Mouse (Mus musculus) neural tube, embryonic 13.5 days (tissue): ENCODE measurements around the gene Ly75. TPM values are rescaled to one million over a fixed set of nuclear protein-coding genes. Genes with fewer than 3 reads are reported as not detected.

Source experiments
- ATAC-seq: fragments of 200-750 bp; cut with Nextera tagmentation; 2 replicates; pipeline ENCODE4 v1.8.0; 2017; ENCODE audit warnings: low read depth, mild to moderate bottlenecking, moderate TSS enrichment, moderate library complexity
- H3K27ac ChIP-seq: fragments of 300-500 bp; sonication (generic); replicated peaks from 2 replicates; pipeline ENCODE4 v1.5.1; 2015; ENCODE audit warnings: moderate library complexity, mild to moderate bottlenecking, inconsistent platforms
- H3K27me3 ChIP-seq: fragments of 300-500 bp; sonication (generic); 2 replicates; pipeline ENCODE4 v1.6.1; 2015; ENCODE audit warnings: mild to moderate bottlenecking, inconsistent platforms
- H3K36me3 ChIP-seq: fragments of 300-500 bp; sonication (generic); 2 replicates; pipeline ENCODE4 v1.6.1; 2015; ENCODE audit warnings: mild to moderate bottlenecking, inconsistent platforms
- H3K4me1 ChIP-seq: fragments of 300-500 bp; sonication (generic); replicated peaks from 2 replicates; pipeline ENCODE4 v1.6.1; 2015; ENCODE audit warnings: inconsistent platforms
- H3K4me2 ChIP-seq: fragments of 300-500 bp; sonication (generic); 2 replicates; pipeline ENCODE4 v1.6.1; 2015; ENCODE audit warnings: inconsistent platforms, mild to moderate bottlenecking, moderate library complexity
- H3K4me3 ChIP-seq: fragments of 300-500 bp; sonication (generic); 2 replicates; pipeline ENCODE4 v1.5.1; 2015; ENCODE audit warnings: mild to moderate bottlenecking, inconsistent platforms
- H3K9ac ChIP-seq: fragments of 300-500 bp; sonication (generic); 2 replicates; pipeline ENCODE4 v1.6.1; 2015; ENCODE audit warnings: moderate library complexity, mild to moderate bottlenecking, inconsistent platforms
- H3K9me3 ChIP-seq: fragments of 300-500 bp; sonication (generic); 2 replicates; pipeline ENCODE4 v1.6.1; 2016; ENCODE audit warnings: inconsistent platforms
- WGBS: fragments of 180-500 bp; shearing (Covaris S2); methylation state at CpG from one replicate; pipeline ENCODE4 v1.1.7; 2015; 5-methylcytosine and 5-hydroxymethylcytosine counted together
- polyA plus RNA-seq: library from polyadenylated mRNA; unstranded; fragments of >200 nt; fragmentation: Nextera tagmentation; extraction: Ambion mirVana; gene quantifications from 2 replicates; pipeline ENCODE4 v1.2.1, GENCODE M21; 2015

Gene Ly75
- polyA plus RNA-seq, result 0.81 and 0.96 TPM in 2 replicates

DNA sequence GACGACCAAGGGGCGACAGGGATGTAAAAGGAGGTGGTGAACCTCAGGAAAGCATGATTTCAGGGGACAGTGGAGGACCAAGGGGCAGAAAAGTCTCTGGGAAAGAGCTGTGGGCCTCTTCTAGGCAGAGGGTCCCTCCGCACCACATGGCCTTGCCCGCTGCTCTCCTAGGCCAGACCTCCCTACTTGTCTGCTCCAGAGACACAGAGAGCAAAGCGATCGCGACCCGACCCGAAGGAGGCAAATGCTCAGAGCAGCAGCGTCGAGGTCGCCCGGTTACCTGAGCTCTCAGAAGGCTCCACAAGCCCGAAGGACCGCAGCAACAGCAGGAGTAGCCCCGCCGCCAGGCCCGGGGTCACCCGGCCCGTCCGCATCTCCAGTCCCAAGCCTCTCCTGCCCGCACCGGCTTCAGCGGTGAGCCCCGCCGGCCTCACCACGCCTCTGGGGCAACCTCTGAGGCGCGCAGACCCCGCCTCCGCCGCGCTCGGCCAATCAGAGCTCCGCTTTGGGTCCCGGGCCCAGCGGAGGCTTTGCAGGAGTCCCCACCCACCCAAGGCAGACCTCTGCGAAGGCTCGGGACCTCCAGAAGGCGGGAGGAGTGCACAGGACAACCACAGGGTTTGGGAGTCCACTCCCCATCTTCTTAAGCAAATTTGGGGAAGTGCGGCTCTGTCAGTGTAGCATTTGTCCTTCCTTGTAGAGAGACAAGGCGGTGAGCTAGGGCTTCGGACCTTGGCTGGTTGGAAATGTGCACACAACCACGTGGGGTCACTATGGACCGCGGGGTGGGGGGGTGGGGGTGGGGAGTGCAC is at the start of gene Ly75:
Ly75 (minus strand) TSS at position 446 of the 812 bp plus-strand sequence.
- peak within 1 kb of the TSS; percentile 70 for H3K9ac ChIP-seq
- H3K27ac ChIP-seq, result no peak within 1 kb of the TSS
- peaks cover 12% of the 10 kb centered on the region for H3K4me1 ChIP-seq
- no peaks in the 10 kb centered on the region for H3K36me3 ChIP-seq
- H3K27me3 ChIP-seq, result peaks cover 22% of the 10 kb centered on the region
- H3K9me3 ChIP-seq, result no peaks in the 10 kb centered on the region
- H3K4me3 ChIP-seq, result peak within 1 kb of the TSS; percentile 60
- peak within 1 kb of the TSS; percentile 90 for H3K4me2 ChIP-seq
- peak; percentile 97 for ATAC-seq
- under 1% methylated on average over 46 of the region's 46 CpGs for WGBS

DNA sequence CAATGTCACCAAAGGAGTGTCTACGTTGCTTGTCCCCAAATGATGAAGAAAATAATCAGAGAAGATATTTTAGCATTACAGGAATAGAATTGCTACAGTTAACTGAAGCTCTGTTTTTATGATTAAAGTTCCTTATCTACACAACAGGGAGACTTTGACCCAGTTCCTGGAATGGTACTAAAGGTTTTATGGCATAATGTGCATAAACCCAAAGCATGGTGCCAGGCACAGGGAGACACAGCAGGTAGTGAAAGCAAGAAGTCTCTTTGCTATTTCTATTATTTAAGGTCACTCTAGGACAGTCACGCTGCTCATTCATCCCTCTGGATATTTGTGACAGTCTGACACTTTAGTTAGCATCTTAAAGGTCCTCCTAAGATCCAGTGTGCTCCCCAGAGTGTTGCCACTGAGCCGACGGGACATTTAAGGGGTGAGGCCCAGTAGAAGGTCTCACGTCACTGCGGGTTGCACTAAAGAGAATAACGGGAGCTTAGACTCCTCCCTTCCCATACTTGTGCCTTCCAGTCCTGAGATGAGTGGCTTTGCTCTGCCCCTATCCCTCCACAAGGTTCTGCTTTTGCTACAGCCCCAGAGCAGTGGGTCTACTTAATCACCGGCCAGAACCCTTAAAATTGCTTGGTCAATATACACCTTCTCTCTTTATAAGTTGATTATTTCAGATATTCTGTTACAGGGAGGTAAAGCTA is 47.4 kb upstream of the Ly75 start:
- Histone ChIP-seq H3K9me3 (no peaks in the 10 kb centered on the region), H3K36me3 (no peaks in the 10 kb centered on the region), H3K27me3 (no peaks in the 10 kb centered on the region), H3K4me1 (no peaks in the 10 kb centered on the region), H3K4me3 (no peak overlapping the region), H3K27ac (no peak overlapping the region), H3K4me2 (no peak overlapping the region), H3K9ac (no peak overlapping the region)
- ATAC-seq, result no peak
- 72% methylated on average over 8 of the region's 8 CpGs for WGBS

DNA sequence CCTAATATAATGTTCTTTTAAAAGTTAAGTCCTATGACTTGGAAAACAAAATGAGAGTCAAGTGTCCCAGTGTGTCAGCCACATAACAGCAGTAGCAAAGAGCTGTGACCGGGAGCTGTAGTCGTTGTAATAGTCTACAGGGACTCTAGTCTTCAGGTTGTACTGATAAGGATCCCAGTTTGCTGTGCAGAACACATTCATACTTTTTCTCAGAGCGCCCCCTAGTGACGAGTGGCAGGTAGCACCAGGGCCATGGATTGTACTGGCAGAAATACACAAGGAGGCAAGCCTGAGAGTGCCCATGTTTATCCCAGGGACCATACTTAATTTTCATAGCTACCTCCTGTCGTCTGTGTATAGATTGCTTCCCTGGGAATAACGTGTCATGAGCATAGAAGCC is 35.0 kb upstream of the Ly75 start:
- Histone ChIP-seq H3K27me3 (no peaks in the 10 kb centered on the region), H3K4me1 (no peaks in the 10 kb centered on the region), H3K4me2 (no peak overlapping the region), H3K27ac (no peak overlapping the region), H3K9ac (no peak overlapping the region), H3K4me3 (no peak overlapping the region), H3K36me3 (no peaks in the 10 kb centered on the region), H3K9me3 (no peaks in the 10 kb centered on the region)
- 6% methylated on average over 6 of the region's 6 CpGs for WGBS
- no peak for ATAC-seq

DNA sequence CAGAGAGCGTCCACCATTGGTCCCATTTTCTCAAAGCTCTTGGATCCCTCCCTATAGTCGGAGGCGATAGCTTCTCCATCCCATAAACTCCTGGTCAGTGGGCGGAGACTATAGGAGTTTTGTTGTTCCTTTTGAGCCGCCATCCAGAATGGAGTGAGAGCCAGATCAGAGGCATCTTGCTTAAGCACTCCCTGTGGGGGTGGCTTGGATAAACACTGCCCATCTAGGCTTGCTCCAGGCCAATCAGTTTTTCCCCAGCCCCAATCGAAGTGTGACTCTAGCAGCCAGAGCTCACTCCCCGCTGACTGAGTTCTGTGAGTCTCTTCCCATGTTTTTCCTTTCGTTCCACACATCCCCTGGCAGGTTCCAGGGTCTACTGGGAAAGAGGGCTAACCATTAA is 31.2 kb upstream of the Ly75 start:
- no peaks in the 10 kb centered on the region for H3K27me3 ChIP-seq
- H3K4me2 ChIP-seq, result no peak overlapping the region
- no peak overlapping the region for H3K27ac ChIP-seq
- H3K4me1 ChIP-seq, result no peaks in the 10 kb centered on the region
- ATAC-seq, result no peak
- H3K9ac ChIP-seq, result no peak overlapping the region
- H3K36me3 ChIP-seq, result no peaks in the 10 kb centered on the region
- 51% methylated on average over 8 of the region's 8 CpGs for WGBS
- H3K4me3 ChIP-seq, result no peak overlapping the region
- no peaks in the 10 kb centered on the region for H3K9me3 ChIP-seq

DNA sequence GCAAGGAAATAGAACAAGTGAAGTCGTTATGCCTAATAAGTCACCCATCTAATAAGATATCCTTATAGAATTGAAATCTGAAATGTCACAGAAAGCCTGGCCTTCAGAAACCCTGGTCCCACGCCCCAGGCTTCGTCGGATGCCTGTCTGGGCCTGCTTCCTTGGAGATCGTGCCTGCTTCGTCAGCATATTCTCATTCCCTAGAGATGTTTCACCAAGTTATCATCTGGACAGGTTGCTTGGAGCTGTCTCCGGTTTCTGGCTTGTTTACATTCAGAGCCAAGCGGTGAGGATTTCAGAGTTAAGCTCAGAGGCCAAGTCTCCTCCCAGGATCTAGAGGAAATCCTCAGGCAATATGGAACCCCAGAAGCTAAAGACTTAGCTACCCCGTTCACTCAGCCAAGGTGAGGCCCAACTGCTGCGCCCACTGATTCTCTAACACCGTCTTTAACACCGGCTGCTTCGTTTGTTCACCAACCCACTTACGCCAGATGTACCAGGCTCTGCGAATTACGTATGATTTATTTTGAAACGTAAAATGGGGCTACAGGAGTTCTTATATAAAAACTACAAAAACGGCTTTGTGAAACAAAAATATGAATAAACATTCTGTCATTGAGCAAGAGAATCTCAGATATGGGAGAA is 30.0 kb upstream of the Ly75 start:
- Histone ChIP-seq H3K4me1 (no peaks in the 10 kb centered on the region), H3K9me3 (no peaks in the 10 kb centered on the region), H3K27me3 (no peaks in the 10 kb centered on the region), H3K9ac (no peak overlapping the region), H3K27ac (no peak overlapping the region), H3K4me3 (no peak overlapping the region), H3K4me2 (no peak overlapping the region), H3K36me3 (no peaks in the 10 kb centered on the region)
- 85% methylated on average over 18 of the region's 18 CpGs for WGBS
- ATAC-seq, result no peak

DNA sequence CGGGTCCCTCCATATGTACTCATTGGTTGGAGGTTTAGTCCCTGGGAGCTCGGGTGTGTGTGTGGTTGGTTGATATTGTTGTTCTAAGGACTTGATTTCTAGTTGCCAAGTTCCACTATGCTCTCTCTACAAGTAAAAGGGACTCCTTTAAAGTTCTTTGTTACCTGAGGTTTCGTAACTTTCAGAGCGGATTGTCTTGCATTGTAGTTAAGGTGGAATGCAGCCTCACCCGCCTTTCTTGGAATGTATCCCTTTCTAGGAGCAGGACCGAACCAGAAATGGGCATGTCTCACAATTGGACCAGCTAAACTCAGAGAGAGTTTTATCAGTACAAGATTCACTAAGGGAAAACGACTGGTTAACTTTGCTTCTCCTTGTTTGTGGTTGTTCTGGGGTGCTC is 28.1 kb upstream of the Ly75 start:
- Histone ChIP-seq H3K27ac (no peak overlapping the region), H3K4me2 (no peak overlapping the region), H3K27me3 (no peaks in the 10 kb centered on the region), H3K36me3 (no peaks in the 10 kb centered on the region), H3K9ac (no peak overlapping the region), H3K4me1 (no peaks in the 10 kb centered on the region), H3K4me3 (no peak overlapping the region), H3K9me3 (no peaks in the 10 kb centered on the region)
- no peak for ATAC-seq
- WGBS, result 89% methylated on average over 7 of the region's 7 CpGs

DNA sequence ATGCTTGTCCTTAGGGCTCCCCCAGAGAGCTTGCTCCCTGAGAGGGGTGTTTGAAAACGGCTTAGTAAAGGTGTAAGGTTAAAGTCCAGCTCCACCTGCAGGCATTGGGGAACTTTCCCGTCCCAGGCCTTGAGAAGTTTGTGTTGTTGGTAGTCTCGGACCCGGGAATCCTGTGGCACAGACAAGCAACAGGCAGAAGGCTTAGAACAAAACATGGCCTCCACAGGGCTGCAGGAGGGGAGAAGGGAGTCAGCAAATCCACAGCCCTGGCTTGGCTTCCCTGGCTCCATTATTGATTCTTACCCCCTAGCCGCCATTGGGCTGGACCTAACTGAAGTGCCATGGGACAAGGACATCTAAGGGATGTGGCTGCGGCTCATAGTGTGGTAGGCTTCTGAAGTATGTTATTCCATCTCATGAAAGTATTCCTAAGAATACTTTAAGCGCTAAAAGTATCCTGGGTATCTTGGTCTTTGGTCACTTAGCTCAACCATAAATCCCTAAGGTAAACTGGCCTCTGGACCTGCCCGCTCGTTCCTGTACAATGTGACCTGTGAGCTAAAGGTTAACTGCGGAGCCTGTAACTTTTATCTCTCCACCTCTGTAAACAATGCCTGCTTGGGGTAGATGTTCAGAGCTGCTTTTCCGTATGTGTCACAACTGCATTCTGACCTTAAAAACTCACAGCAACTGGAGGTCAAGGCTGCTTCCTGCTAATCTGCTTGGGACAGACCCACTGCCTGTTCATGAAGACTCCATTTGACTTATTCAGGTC is 27.1 kb upstream of the Ly75 start:
- H3K36me3 ChIP-seq, result no peaks in the 10 kb centered on the region

DNA sequence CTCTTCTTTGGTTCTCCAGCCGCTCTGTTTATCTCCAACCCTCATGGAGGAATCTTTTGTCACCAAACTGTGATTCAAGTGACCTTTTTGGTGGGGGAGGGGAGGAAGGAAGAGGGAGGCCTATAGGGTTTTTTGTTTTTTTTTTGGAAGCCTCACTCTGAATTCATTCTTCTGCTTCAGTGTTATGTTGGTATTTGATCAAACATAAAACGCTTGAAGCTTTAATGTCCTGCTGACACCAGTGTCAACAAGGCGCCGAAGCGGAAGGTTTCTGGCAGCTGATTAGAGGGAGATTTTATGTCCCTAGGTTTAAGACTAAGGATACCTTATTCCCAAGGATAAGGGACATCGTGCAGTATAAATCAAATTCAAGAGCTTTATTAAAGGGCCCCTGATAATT is 26.1 kb upstream of the Ly75 start:
- no peak overlapping the region for H3K9ac ChIP-seq
- no peak overlapping the region for H3K27ac ChIP-seq
- no peaks in the 10 kb centered on the region for H3K27me3 ChIP-seq
- no peaks in the 10 kb centered on the region for H3K36me3 ChIP-seq
- 49% methylated on average over 6 of the region's 6 CpGs for WGBS
- no peak overlapping the region for H3K4me2 ChIP-seq
- H3K9me3 ChIP-seq, result no peaks in the 10 kb centered on the region
- no peak for ATAC-seq
- no peak overlapping the region for H3K4me3 ChIP-seq
- H3K4me1 ChIP-seq, result no peaks in the 10 kb centered on the region

More for the DNA sequence above, 27.1 kb upstream of the Ly75 start:
- ATAC-seq, result no peak
- H3K4me1 ChIP-seq, result no peaks in the 10 kb centered on the region
- no peaks in the 10 kb centered on the region for H3K9me3 ChIP-seq
- WGBS, result 82% methylated on average over 11 of the region's 11 CpGs
- no peak overlapping the region for H3K4me2 ChIP-seq
- no peaks in the 10 kb centered on the region for H3K27me3 ChIP-seq
- no peak overlapping the region for H3K9ac ChIP-seq
- no peak overlapping the region for H3K27ac ChIP-seq
- H3K4me3 ChIP-seq, result no peak overlapping the region

DNA sequence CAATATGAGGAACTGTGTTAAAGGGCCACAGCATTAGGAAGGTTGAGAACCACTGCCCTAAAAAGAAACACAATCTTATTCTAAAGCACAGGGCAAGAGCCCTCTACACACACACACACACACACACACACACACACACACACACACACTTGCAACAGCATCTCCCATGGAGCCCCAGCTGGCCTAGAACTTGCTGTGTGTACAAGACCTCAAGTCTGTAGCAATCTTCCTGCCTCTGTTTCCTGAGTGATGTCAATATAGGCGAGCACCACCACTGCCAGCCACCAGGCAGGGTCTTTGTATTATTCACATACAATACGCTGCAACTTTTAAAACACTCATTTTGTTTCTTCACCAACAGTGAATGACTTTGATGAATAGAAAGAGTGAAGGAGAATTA is 24.3 kb upstream of the Ly75 start:
- Histone ChIP-seq H3K27me3 (no peaks in the 10 kb centered on the region), H3K9me3 (no peaks in the 10 kb centered on the region), H3K4me1 (no peaks in the 10 kb centered on the region), H3K27ac (no peak overlapping the region), H3K4me2 (no peak overlapping the region), H3K9ac (no peak overlapping the region), H3K4me3 (no peak overlapping the region), H3K36me3 (no peaks in the 10 kb centered on the region)
- ATAC-seq, result no peak
- WGBS, result 82% methylated on average over 2 of the region's 2 CpGs

DNA sequence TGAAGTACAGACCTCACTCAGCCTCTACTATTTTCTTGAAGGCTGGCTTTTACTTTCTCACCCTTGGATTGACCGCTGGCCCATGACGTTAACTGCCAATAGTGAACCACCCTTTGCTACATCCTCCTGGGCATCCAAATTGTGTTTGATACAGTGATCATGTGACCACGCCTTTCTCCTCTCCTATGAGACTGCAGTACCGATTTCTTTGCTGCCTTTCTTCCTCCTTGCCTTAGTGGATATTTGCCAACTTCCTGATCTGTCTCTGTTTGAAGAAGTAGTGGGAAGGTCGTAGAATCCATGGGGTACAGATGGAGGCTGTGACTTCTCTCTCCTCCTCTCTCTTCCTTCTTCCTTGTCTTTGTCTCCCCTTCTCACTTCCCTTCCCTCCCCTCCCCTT is 22.3 kb upstream of the Ly75 start:
- Histone ChIP-seq H3K4me1 (no peaks in the 10 kb centered on the region), H3K4me3 (no peak overlapping the region), H3K36me3 (no peaks in the 10 kb centered on the region), H3K27ac (no peak overlapping the region), H3K27me3 (no peaks in the 10 kb centered on the region), H3K9ac (no peak overlapping the region), H3K4me2 (no peak overlapping the region), H3K9me3 (no peaks in the 10 kb centered on the region)
- 91% methylated on average over 5 of the region's 5 CpGs for WGBS
- no peak for ATAC-seq

DNA sequence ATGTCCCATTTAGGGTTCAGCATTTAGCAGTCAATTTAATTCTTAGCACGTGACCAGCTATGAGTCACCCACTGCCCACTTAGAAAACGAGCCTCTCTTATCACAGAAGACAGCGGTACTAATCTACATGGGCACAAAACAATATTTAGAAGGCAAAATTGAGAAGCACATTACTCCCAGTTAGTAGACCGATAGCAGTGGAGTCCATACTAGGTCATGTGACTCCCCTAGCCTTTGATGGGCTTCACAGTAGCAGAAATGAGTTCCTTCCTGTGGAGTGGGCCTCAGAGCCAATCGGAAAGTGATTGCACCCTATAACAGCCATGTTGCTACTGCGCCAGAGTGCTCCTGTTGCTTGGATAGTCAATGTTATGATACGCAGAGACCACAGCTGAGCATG is 21.7 kb upstream of the Ly75 start:
- WGBS, result 91% methylated on average over 7 of the region's 7 CpGs
- no peak for ATAC-seq
- no peak overlapping the region for H3K27ac ChIP-seq

DNA sequence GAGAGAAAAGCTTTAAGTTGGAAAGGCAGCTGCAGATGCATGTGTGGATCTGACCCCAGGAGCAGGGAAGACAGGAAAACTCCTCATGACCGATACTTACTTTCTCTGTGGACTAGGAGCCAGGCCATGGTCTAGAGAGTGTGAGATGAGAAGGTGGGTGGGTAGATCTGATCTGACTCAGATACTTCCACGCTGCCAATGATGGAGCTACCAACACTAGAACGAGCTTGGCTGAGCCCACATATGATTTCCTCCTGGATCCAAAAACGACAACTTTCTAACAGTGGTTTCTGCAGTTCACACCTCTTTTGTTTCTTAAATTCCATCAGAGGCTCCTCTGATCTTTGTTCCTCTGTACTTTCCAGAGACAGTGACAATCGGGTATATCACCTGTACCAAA is 18.6 kb upstream of the Ly75 start:
- Histone ChIP-seq H3K4me3 (no peak overlapping the region), H3K36me3 (no peaks in the 10 kb centered on the region), H3K27me3 (no peaks in the 10 kb centered on the region), H3K4me2 (no peak overlapping the region), H3K9me3 (no peaks in the 10 kb centered on the region), H3K4me1 (no peaks in the 10 kb centered on the region), H3K9ac (no peak overlapping the region), H3K27ac (no peak overlapping the region)
- 82% methylated on average over 5 of the region's 5 CpGs for WGBS
- ATAC-seq, result no peak

More for the DNA sequence above, 21.7 kb upstream of the Ly75 start:
- no peaks in the 10 kb centered on the region for H3K4me1 ChIP-seq
- H3K9me3 ChIP-seq, result no peaks in the 10 kb centered on the region
- no peak overlapping the region for H3K9ac ChIP-seq
- H3K4me3 ChIP-seq, result no peak overlapping the region
- H3K36me3 ChIP-seq, result no peaks in the 10 kb centered on the region
- H3K4me2 ChIP-seq, result no peak overlapping the region
- H3K27me3 ChIP-seq, result no peaks in the 10 kb centered on the region
